Mouse (Mus musculus): ENCODE data around the gene Trhde. TPM values are rescaled to one million over a fixed set of nuclear protein-coding genes. Genes with fewer than 3 reads are reported as not detected.
A peak's percentile ranks its signal among the peaks of the same experiment; 100 is the strongest.

Gene Trhde
- total RNA-seq (2021) (under 1 TPM; 0.35 to 0.66 TPM), polyA plus RNA-seq (2012; rRNA removed) (0.40 and 0.55 TPM in 2 replicates)
- long read RNA-seq: 0 reads

DNA sequence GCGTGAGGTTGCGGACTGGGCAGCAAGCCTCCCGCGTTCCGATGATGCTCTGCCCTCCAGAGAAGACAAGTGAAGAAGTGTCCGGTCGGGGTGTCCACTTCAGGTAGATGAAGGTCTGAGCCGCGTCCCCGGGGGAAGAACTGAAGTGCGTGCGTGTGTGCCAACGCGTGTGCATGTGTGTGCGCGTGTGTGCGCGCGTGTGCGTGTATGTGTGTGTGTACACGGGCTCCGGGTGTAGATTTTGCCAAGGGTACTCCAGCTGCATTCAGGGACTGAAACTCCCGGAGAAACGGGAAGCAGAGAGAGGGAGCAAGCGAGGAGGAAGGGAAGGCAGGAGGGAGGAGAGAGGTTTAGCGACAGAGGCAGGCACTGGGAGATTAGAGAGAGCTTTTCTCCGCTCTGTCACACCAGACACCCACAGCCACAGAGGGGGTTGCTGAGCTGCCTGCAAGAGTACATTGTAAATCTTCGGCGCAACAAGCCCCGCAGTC, at the start of gene Trhde:
Gene Trhde (minus strand): TSS at position 147 of the 491 bp plus-strand sequence.
- DNase-seq: no peak

DNA sequence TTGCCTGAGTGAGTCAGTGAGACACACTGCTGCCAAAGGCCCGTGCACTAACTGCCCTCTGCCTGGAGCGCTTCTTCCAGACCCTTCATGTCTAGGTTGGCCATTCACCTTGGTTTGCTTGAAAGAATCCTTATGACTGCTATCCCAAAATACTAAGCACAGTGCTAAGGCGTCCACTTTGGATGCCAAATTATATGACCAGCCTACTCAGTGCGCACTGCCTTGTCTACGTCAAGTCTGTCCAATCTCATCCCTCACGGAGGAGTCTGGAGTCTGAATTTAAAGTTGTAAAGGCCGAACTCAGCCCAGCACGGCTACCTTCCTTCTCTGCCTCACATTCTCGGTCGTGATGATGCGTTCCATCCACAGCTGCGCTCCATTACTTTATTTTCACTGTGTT, 39.9 kb upstream of the Trhde start:
- DNase-seq: no peak

DNA sequence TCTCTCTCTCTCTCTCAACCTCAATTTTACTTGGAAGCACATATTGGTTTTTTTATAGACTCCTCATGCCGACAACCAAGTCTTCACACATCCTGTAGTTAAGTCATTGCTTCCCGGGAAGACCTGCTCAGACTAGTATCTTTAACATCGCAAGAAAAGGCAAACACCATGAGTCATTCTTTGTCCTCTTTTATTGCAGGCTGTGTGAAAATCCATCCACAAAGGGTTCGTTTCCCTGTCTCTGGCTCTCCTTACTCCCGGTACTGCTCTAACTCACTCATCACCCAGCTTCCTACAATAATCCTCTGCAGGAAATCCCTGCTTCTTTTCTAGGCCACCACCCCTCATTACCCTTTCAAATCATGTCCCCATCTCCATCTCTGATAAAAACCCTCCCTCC, 39.3 kb upstream of the Trhde start:
- DNase-seq: no peak

DNA sequence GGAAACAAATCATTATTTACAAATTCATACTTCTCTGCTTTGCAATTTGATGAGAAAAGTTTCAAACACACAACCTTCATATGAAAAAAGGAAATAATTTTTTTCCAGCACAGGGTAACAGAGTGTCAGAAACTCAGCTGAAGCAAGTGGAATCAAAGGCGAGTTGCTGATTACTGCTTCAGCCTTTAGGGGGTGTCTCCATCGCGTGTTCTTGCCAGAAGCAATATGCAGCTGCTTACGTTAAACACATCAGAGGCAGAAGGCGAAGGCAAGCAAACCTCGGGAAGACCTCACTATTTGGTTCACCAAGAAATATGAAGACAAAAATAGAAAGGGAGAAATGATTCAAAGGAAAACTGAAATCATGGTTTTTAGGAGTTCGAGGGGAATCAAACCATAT, 29.2 kb upstream of the Trhde start:
- no peak for DNase-seq

DNA sequence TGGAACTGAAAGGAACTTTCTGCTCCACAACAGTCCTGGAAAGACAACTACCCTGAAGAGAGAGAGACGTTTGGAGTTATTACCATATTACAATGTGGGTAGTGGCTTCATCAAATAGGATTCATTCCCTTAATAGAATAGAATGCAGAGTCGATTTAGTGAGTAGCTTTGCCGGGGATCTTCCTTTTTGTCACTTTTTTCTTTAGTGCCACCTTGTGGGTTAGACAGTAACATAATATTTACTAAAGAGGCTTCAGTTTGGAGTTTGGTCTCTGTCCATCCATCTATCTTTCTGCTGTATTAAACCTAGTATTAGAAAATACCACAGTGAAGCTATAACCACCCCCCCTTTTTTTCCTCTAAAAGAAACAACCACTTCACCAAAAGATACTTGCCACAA, 6.7 kb upstream of the Trhde start:
- DNase-seq: no peak

DNA sequence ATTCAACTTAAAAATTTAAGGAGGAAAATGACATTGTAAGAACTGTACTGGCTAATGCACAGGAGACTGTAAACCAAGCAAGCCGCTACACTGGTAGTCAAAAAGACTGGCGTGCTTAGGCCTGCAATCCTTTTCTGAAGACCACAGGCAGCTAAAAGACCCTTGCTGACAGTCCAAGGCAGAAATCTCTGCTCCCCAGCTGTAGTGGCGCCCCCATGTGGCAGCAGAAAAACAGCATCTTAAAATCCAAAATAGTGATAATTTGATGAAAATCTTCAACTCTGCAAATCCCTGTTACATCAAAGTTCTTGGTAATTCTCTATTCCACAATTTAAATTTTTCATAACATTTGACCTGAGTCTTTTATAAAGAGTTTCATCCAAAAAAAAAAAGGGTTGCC, 3.8 kb upstream of the Trhde start:
- no peak for DNase-seq

DNA sequence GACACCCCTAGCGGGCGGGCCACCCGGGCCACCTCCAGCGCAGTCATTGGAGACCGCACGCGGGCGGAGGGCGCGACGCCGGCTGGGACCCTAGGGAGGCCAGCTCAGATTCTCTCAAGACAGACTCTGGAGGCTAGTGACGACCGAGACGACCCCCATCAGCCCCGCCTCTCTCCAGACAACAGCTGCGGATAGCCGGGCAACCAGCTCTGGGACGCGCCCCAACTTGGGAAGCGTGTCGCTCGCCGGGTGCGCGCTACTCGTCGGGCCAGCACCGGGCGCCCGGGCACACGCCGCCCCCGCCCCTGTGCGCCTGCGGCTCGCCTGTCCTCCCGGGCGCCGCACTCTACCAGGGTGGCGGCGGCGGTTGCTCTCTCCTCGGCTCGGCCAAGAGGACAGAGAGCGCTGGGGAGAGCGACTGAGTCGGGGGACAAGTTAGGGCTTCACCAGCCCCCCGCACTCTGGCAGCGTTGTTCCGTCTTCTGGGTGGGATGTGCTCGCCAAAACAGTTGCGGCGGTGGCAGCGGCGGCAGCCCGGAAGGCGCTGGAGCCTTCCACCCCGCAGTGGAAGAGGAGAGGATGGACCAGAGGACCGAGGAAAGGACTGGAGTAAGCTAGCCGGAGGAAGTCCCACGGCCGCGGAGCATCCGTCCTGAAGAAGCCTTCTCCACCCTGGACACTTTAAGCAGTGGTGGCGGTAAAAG, 498 bp downstream of the Trhde start:
- peak; percentile 6 for DNase-seq

DNA sequence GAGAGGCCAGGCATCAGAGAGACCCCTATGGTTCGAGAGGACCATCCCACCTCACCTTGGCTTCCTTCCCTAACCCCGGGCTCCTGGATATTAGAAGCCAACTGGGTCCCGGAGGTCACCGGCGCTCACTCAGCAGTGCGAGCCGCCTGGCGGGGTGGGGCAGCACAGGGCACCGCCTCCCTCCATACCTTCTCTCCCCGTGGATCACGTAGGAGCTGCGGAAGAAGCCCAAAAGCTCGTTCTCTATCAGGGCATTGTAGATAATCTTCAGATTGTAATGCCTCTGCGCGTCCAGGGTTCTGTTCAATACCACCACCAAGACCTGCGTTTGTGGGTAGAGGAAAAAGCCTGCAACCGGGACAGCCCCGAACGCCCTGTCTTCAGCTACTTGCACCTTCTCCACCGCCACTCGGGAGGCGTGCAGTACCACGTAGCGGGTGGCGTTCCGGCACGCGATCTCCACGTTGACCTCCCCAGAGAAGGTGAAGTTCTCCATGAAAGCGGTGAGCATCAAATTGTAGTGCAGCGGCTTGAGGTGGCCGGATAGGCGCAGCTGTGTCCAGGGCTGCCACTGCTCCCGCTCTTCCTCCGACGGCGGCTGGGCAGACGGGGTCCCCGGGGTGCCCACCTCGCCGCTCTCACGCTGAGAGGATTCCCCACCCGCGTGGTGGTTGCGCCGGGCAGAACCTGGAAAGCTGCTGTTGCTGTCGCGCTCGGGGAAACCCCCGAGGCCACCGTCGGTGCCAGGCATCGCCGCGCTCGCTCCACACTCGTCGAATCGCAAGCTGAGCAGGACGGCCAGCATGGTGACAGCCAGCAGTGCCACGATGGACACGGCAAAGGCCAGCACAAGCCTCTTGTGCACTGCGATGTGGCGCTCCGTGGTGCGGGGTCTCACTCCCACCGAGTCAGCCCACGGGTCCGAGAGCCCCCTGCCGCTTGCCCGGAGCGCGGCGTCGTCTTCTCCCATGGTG, 1.5 kb downstream of the Trhde start:
- DNase-seq: peak; percentile 4

DNA sequence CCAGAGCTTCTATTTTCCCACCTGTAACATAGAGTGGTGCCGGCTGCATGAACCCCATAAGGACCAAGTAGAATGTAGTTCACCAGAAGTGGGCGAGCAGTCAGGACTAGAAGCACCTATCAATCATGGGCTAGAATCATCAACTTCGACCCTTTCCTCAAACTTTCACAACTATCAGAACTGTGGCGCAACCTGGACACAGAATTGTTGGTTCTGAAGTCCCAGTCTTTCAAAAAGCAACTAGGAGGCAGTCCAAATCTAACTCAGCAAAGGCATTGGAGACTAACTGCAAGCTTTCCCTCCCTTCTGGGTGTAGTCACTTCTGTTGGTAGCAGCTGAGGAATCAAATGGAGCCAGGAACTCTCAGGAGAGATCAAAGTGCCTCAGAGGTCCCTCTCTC, 2.6 kb downstream of the Trhde start:
- DNase-seq: peak; percentile 7

DNA sequence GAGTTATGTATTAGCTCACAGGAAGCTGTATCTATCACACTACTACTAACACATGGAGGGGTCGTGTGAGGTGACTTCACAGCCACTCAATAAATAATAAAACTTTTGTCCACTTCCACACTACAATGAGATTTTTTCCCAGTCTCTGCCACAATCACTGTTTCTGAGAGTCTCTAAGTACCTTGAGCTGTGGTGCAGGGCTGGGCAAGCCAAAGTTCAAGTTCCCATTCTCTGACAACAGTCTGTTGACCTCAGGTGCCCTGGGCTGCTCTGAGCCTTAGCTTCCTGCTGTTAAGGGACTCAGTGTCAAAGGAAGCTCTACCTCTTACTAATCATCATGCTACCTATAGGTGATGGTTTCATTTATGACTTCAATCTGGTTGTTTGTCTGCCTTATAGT, 3.3 kb downstream of the Trhde start:
- DNase-seq: no peak

DNA sequence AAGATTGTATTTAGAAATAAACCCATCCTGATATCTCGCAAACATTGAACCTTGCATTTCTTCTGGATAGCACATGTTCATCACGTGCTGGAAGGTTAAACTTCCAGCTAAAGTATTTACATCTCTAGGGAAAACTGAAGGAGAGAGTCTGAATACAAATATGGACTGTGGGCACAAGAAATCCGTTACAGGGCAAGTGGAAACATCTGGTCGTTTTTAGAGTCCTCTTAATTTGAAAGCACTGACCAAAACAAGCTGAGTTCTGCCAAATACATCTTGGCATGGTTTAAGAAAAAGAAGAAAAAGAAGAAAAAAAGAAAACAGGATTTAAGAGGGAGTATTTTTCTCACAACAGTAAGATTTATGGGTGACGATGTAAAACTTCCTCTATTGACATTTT, 3.9 kb downstream of the Trhde start:
- DNase-seq: no peak

DNA sequence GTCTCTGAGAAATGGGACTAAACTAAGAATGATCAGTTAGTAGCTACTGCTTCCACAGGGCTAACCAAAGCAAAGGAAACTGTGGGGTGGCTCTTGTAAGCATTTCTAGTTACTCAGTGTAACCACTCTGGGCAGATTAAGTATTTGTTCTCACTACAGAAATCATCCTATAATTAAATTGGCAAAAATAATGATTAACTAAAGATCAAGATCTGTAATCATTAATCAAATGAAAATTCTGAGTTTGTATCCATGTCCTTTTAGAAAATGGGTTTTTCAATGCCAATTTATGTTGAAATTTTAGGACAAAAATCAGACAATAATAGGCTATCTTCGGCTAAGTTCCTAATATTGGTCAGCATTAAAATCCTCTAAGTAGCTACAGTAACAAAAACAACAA, 4.4 kb downstream of the Trhde start:
- DNase-seq: no peak

DNA sequence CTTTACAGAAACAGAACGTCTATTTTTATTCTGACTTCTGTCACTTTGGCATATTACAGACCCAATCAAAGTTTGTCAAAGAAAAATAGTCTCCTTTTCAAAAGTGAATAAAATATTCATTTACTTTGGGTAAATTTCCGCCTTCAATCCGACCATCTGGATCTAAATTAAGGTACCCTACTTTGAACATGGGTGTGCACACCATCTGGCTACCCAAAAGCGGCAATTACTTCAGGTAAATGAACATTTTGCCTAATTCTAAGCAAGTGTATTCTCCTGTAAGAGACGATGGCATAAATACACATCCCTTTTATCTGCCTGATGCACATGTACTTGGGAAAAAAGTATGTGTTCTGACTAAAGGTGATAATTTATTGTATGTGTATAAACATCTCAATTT, 5.2 kb downstream of the Trhde start:
- no peak for DNase-seq

DNA sequence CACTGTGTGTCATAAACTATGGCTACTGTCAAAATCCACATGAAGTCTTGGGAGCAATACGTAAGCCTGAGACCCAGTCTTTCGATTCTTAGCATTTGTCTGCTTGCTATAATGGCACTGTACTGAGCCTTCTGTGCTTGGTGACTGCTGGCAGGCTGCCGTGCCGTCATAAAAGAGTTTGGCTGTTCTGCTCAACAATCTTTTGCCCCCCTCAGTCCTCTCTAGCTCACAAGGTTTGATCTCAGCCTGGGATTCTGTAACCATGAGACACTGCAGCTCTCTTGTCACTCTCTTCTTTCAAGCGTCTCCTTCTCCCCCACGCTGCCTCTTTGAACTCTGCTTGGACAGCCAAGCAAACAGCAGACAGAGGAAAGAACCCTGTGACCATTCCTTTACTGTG, 7.9 kb downstream of the Trhde start:
- DNase-seq: no peak

DNA sequence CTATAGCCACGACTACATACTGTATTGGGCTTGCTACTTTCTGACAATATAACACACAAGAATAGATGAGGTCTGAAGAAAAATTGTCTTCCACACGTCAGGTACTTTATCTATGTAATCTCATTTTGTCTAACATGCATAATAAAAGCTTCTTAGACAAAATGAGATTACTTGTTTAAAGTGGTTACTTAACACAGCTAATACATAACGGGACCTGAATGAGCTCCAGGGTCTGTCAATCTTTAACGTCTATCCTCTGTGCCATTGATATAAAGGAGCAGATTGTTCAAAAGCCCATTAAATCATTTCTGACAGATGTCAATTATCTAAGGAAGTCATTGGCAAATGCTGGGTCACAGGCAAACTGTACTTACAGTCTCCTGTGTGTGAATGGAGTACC, 36.2 kb downstream of the Trhde start:
- no peak for DNase-seq

DNA sequence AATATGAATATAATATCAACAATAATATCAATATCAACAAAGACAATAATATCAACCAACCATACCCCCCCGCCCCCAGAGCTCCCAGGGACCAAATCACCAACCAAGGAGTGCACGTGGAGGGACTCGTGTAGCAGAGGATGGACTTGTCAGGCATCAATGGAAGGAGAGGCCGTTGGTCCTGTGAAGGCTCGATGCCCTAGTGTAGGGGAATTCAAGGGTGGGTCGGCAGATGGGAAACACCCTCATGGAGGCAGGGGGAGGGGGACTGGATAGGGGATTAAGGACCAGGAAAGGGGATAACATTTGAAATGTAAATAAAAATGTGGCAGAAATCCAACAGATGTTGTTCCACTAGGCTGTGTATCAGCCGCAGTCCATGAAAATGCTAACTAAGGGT, 40.0 kb downstream of the Trhde start:
- no peak for DNase-seq

DNA sequence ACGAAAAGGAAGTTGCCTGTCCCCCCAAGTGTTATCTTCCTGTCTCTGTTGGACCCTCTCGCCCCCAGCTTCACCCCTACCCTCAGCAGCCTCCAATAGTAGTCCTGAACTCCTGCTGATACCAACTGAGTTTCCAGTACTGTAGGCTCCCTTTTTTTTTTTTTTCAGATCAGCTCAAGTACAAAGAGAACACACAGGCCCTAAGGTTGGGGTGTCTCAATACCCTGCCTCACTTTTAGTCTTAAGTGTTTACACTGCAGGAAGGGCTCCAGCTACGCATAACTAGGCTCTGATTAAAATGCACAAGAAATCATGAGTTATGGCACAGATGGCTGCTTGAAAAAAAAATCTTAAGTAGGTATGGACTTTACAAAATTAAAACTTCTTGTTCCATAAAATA, 42.9 kb downstream of the Trhde start:
- no peak for DNase-seq

DNA sequence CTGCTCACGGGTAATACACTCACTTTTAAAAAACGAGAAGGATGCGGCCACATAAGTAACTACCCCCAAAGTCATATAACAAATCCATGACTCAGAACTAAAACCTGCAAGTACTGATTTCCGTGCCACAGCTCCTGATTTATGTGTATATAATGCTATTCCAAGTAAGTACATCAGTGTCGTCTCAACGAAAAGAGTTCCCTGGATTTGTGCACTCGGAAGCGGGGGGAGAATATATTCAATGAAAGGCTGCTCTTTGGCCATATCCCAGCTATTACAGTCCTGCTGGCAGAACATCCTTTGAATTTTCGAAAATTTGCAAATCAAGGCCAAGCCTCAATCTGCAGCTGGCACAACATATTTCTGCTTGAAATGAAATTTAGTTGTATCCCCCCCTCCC, 43.5 kb downstream of the Trhde start:
- DNase-seq: no peak

DNA sequence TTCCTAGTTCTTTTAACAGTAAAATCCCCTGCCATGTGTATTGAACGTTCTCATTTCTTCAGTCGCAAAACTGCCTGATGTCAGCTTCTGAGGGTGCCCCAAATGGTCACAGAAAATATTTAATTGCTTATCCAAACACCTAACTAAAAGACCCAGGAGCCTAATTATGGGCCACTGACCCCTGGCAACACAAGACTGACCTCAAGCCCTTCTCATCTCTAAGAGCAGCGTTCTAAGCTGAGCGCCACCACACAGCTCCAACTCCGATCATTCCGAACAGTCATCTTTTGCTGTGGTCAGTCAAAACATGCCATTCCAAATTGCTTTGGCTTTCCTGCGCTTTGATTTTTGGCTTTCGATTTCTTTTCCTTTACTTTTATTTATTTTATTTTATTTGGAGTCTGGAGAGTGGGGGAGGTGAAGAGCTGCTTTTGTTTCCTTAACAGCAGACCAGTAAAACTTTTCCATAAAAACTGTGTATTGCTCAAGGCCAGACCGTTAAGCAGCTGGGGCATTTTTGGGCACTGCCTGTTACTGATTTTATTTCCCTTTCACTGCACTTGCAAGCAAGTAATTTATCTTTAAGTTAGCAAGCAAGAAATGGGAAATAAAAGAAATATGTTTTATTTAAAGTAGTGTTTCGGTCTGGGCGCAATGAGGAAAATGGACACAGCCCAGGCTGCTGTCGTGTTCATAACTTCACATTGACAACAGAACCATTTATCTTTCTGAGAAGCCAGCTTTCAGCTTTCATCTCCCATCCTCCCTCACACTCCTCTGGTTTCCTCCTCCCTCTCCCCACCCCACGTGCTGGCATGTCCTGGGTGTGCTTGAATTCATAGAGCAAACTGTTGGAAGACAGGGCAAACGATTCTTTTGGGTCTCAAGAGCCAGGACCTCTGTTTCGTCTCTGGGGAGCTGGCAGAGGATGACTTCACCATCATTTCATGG, 59.1 kb downstream of the Trhde start:
- DNase-seq: no peak

DNA sequence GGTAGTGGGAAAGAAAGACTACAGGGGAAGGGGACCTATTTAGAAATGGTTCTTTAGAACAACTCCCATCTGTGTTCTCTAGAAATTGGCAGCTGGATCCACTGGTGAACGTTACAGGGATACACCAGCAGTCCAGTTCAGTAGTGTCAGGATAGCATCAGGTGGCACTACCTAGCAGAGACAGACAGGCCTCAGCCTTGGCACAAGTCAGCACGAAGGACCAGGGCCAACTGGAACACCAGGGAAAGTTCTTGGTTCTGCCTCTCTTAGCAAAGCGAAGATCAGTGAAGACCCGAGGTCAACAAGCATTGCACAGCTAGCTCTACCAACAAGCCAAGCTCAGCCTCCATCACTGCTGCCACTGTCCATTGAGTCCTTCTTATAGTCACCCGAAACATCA, 62.2 kb downstream of the Trhde start:
- no peak for DNase-seq

DNA sequence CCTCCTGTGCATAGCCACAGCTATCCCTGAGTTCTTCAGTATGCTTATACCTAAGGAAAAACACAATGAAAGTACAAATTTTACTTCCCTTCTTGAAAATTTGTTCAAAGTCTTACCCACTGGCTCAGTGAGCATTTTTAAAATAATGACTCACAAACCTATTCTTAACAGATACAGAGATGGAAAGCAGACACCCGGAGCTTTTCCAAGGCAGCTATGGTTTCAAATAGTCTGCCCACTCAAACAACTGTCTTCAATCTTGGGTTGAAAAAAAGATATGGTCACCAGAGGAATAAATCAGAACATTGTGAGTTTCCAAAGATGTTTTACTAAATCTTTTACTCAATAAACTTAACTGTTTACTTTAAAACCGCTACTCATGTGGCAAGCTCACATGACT, 64.5 kb downstream of the Trhde start:
- no peak for DNase-seq

DNA sequence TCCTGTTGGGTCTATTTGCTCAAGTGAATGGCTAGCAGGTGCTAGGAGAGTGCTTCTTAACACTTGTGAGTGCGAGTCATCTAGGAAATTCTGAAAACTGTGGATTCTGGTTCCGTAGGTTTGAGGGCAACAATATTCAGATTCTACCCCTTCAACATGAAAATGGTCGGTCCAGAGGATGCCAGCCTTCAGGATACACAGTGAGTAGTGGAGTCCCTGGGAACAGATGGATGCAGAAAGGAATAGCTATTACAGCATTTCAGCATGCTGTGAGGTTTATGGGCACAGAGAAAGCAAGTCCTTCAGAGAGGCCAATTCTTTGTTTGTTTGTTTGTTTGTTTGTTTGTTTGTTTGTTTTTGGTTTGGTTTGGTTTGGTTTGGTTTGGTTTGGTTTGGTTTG, 65.7 kb downstream of the Trhde start:
- DNase-seq: no peak

All from adrenal gland, adult 2 months (tissue).